ENCODE assay signal across 28 mouse cellular contexts in genomic region chr10:76158009-76158408, GRCm38 (mm10). TPM values are rescaled to one million over a fixed set of nuclear protein-coding genes. Genes with fewer than 3 reads are reported as not detected.
DNase-seq lines count a peak whose midpoint lies in the region; ATAC-seq and TF ChIP-seq lines count a peak whose summit lies in the region.
"Had no signal": no experiment of that assay in that cellular context is flagged by ENCODE, and none has a peak within 500 bp of the region (broad histone marks: within the 10 kb centered on the region; RNA-seq: fewer than 3 reads in every experiment).

No protein-coding gene starts in this region.

- no peak overlapping the region for H3K9ac ChIP-seq in stomach, embryonic 16.5 days (ENCODE audit: low read length)
- H3K9ac ChIP-seq in stomach, postnatal 0 days (ENCODE audit: low read length) = no peak overlapping the region
- no peak overlapping the region for H3K9ac ChIP-seq in intestine, postnatal 0 days (ENCODE audit: low read depth, low read length)
- H3K9ac ChIP-seq: embryonic facial prominence, embryonic 12.5 days; forebrain, embryonic 13.5 days; forebrain, embryonic 15.5 days had no signal

- intact Hi-C loops in left cerebral cortex, postnatal 14 days (cut with DNase I) = no loop called here

- WGBS in stomach, embryonic 16.5 days = 33% methylated on average over 1 of the region's 1 CpGs
- 33% methylated on average over 1 of the region's 1 CpGs for WGBS in stomach, postnatal 0 days
- WGBS in intestine, postnatal 0 days = 11% methylated on average over 1 of the region's 1 CpGs
- 18% methylated on average over 1 of the region's 1 CpGs for WGBS in small intestine, adult 2 months

- no peaks in the 10 kb centered on the region for H3K27me3 ChIP-seq in stomach, embryonic 16.5 days (ENCODE audit: control insufficient read depth, insufficient read depth, low read length)
- no peaks in the 10 kb centered on the region for H3K27me3 ChIP-seq in stomach, postnatal 0 days (ENCODE audit: control insufficient read depth, insufficient read depth, low read length)
- H3K27me3 ChIP-seq in intestine, postnatal 0 days (replicated peaks; ENCODE audit: control insufficient read depth, insufficient read depth, low read length) = no peaks in the 10 kb centered on the region
- H3K27me3 ChIP-seq in small intestine, adult 2 months (ENCODE audit: control insufficient read depth, insufficient read depth, low read length) = no peaks in the 10 kb centered on the region
- H3K27me3 ChIP-seq: CH12.LX; embryonic facial prominence, embryonic 12.5 days; forebrain, embryonic 13.5 days; forebrain, embryonic 15.5 days had no signal

- peak; percentile 25; the same call in 1 of the 2 replicates for ATAC-seq in stomach, embryonic 16.5 days (ENCODE audit: insufficient read depth, low FRiP score)
- ATAC-seq in stomach, postnatal 0 days (ENCODE audit: low FRiP score, low TSS enrichment) = no peak
- peak; percentile 95 for ATAC-seq in intestine, postnatal 0 days
- ATAC-seq: activated CD4-positive, CD25-positive, alpha-beta regulatory T cell, adult 4 months; CD4-positive, CD25-positive, alpha-beta regulatory T cell, adult 4 months; forebrain, embryonic 13.5 days; forebrain, embryonic 15.5 days; Patski had no signal

- H3K36me3 ChIP-seq in stomach, embryonic 16.5 days (ENCODE audit: control insufficient read depth, insufficient read depth, low read length) = no peaks in the 10 kb centered on the region
- no peaks in the 10 kb centered on the region for H3K36me3 ChIP-seq in stomach, postnatal 0 days (ENCODE audit: control insufficient read depth, insufficient read depth, low read length)
- H3K36me3 ChIP-seq in intestine, postnatal 0 days (ENCODE audit: control insufficient read depth, insufficient read depth) = no peaks in the 10 kb centered on the region
- peaks cover 10% of the 10 kb centered on the region for H3K36me3 ChIP-seq in small intestine, adult 2 months (ENCODE audit: control insufficient read depth, insufficient read depth, low read length)
- H3K36me3 ChIP-seq: embryonic facial prominence, embryonic 10.5 days; embryonic facial prominence, embryonic 12.5 days; forebrain, embryonic 15.5 days; G1E had no signal

- no peak for DNase-seq in stomach, postnatal 0 days (ENCODE audit: low spot score)
- DNase-seq in left cerebral cortex, postnatal 14 days (ENCODE audit: low spot score in 2 of 2) = no peak
- DNase-seq in layer of hippocampus, postnatal 10 days (ENCODE audit: low spot score in 2 of 2) = no peak
- DNase-seq: adrenal gland, adult 8-10 months; adrenal gland, postnatal 14 days; adrenal gland, postnatal 36 days; B cell, adult 2 months; cerebellum, adult 11-12 months; cerebellum, adult 2 months; cerebellum, adult 9-10 months; cerebellum, postnatal 10 days; cerebellum, postnatal 25 days had no signal

- no peak overlapping the region for H3K4me3 ChIP-seq in stomach, embryonic 16.5 days (replicated peaks; ENCODE audit: low read length)
- no peak overlapping the region for H3K4me3 ChIP-seq in stomach, postnatal 0 days (ENCODE audit: low read depth, low read length)
- H3K4me3 ChIP-seq in intestine, postnatal 0 days (ENCODE audit: low read depth, low read length) = no peak overlapping the region
- H3K4me3 ChIP-seq in small intestine, adult 2 months (ENCODE audit: low read depth, low read length) = no peak overlapping the region
- H3K4me3 ChIP-seq: embryonic facial prominence, embryonic 10.5 days; embryonic facial prominence, embryonic 12.5 days; forebrain, embryonic 13.5 days; forebrain, embryonic 15.5 days had no signal

- TF ChIP-seq EP300 in stomach, postnatal 0 days (optimal IDR thresholded peaks at IDR 0.05) = no peak

- TF ChIP-seq POLR2A in small intestine, adult 2 months (IDR thresholded peaks at IDR 0.05; ENCODE audit: low read depth, low read length) = no peak

- H3K27ac ChIP-seq in stomach, embryonic 16.5 days (ENCODE audit: low read length) = no peak overlapping the region
- H3K27ac ChIP-seq in stomach, postnatal 0 days (replicated peaks) = no peak overlapping the region
- H3K27ac ChIP-seq in intestine, postnatal 0 days (ENCODE audit: low read depth, low read length) = peak overlapping the region; percentile 80
- peak overlapping the region; percentile 95 for H3K27ac ChIP-seq in small intestine, adult 2 months (ENCODE audit: insufficient read depth, low read depth, low read length)
- H3K27ac ChIP-seq: embryonic facial prominence, embryonic 10.5 days; embryonic facial prominence, embryonic 12.5 days; forebrain, embryonic 13.5 days; forebrain, embryonic 15.5 days had no signal

- H3K4me1 ChIP-seq in stomach, embryonic 16.5 days (ENCODE audit: control insufficient read depth, insufficient read depth, low read length) = no peaks in the 10 kb centered on the region
- H3K4me1 ChIP-seq in stomach, postnatal 0 days (replicated peaks; ENCODE audit: control insufficient read depth, insufficient read depth) = no peaks in the 10 kb centered on the region
- H3K4me1 ChIP-seq in intestine, postnatal 0 days (replicated peaks; ENCODE audit: control insufficient read depth, insufficient read depth, low read length) = no peaks in the 10 kb centered on the region
- peaks cover 20% of the 10 kb centered on the region; the same call in 1 of the 2 replicates for H3K4me1 ChIP-seq in small intestine, adult 2 months (ENCODE audit: control insufficient read depth, insufficient read depth, insufficient read length, low read length)
- H3K4me1 ChIP-seq: embryonic facial prominence, embryonic 10.5 days; embryonic facial prominence, embryonic 12.5 days; forebrain, embryonic 13.5 days; forebrain, embryonic 15.5 days had no signal

- H3K4me2 ChIP-seq in stomach, embryonic 16.5 days (ENCODE audit: low read depth, low read length) = no peak overlapping the region
- no peak overlapping the region for H3K4me2 ChIP-seq in stomach, postnatal 0 days (replicated peaks; ENCODE audit: low read depth)
- peak overlapping the region; percentile 44 for H3K4me2 ChIP-seq in intestine, postnatal 0 days (replicated peaks; ENCODE audit: low read depth)
- H3K4me2 ChIP-seq: embryonic facial prominence, embryonic 12.5 days; forebrain, embryonic 13.5 days; forebrain, embryonic 15.5 days had no signal

- H3K9me3 ChIP-seq in stomach, embryonic 16.5 days (replicated peaks; ENCODE audit: control insufficient read depth, low read length) = no peaks in the 10 kb centered on the region
- no peaks in the 10 kb centered on the region for H3K9me3 ChIP-seq in stomach, postnatal 0 days (ENCODE audit: control insufficient read depth, low read length)
- no peaks in the 10 kb centered on the region for H3K9me3 ChIP-seq in intestine, postnatal 0 days (ENCODE audit: control insufficient read depth)
- H3K9me3 ChIP-seq: embryonic facial prominence, embryonic 10.5 days; embryonic facial prominence, embryonic 12.5 days; forebrain, embryonic 13.5 days; forebrain, embryonic 15.5 days; G1E had no signal

- no peak for TF ChIP-seq CTCF in stomach, postnatal 0 days (IDR thresholded peaks at IDR 0.05; ENCODE audit: low read depth)
- peak; percentile 17; the same call in 1 of the 2 replicates for TF ChIP-seq CTCF in intestine, postnatal 0 days (IDR thresholded peaks at IDR 0.05; ENCODE audit: low read depth)
- TF ChIP-seq CTCF in small intestine, adult 2 months (IDR thresholded peaks at IDR 0.05; ENCODE audit: extremely low read depth, insufficient read length, insufficient replicate concordance, low read depth, low read length) = no peak

RNA-seq across cellular contexts. Expression of gene Slc5a4a, which starts 10.8 kb away (rescaled TPM):
- not detected in 2 replicates for polyA plus RNA-seq in stomach, embryonic 16.5 days (2015; fragmentation: Nextera tagmentation; extraction: Ambion mirVana)
- polyA plus RNA-seq in stomach, postnatal 0 days (2015; fragmentation: Nextera tagmentation; extraction: Ambion mirVana) = not detected in 2 replicates
- 0.31 and 0.39 TPM in 2 replicates for polyA plus RNA-seq in intestine, postnatal 0 days (2015; fragmentation: Nextera tagmentation; extraction: Ambion mirVana)
- 4.6 and 51.9 TPM in 2 replicates for polyA plus RNA-seq in small intestine, adult 2 months (2012; rRNA removed)
- not detected for total RNA-seq in left cerebral cortex, postnatal 14 days (2021)
- not detected for total RNA-seq in layer of hippocampus, postnatal 10 days (2021)
- total RNA-seq: adrenal gland, adult 18-20 months; adrenal gland, adult 8-10 months; adrenal gland, postnatal 14 days; adrenal gland, postnatal 36 days; CH12.LX; G1E had no signal
- polyA plus RNA-seq: activated CD4-positive, CD25-positive, alpha-beta regulatory T cell, adult 4 months; CD4-positive, CD25-positive, alpha-beta regulatory T cell, adult 4 months; cerebellum, adult 2 months; cortical plate, adult 2 months; embryonic facial prominence, embryonic 10.5 days; embryonic facial prominence, embryonic 12.5 days; embryonic facial prominence, embryonic 14.5 days; forebrain, embryonic 11.5 days; forebrain, embryonic 15.5 days; G1E; Patski had no signal

RNA-seq across cellular contexts. Expression of gene Slc5a4b, which starts 47.2 kb away (rescaled TPM):
- 0.15 TPM in 1 of 2 replicates, not detected in the other for polyA plus RNA-seq in stomach, embryonic 16.5 days (2015; fragmentation: Nextera tagmentation; extraction: Ambion mirVana)
- polyA plus RNA-seq in stomach, postnatal 0 days (2015; fragmentation: Nextera tagmentation; extraction: Ambion mirVana) = 0.04 and 0.06 TPM in 2 replicates
- polyA plus RNA-seq in intestine, postnatal 0 days (2015; fragmentation: Nextera tagmentation; extraction: Ambion mirVana) = 1.7 and 2.2 TPM in 2 replicates
- polyA plus RNA-seq in small intestine, adult 2 months (2012; rRNA removed) = 3.2 and 53.8 TPM in 2 replicates
- total RNA-seq in left cerebral cortex, postnatal 14 days (2021) = not detected
- total RNA-seq in layer of hippocampus, postnatal 10 days (2021) = under 1 TPM in 1 of 2 experiments, not detected in 1; 0.09 TPM
- total RNA-seq: adrenal gland, adult 18-20 months; adrenal gland, adult 8-10 months; adrenal gland, postnatal 14 days; adrenal gland, postnatal 36 days; CH12.LX; G1E had no signal
- polyA plus RNA-seq: activated CD4-positive, CD25-positive, alpha-beta regulatory T cell, adult 4 months; cerebellum, adult 2 months; cortical plate, adult 2 months; embryonic facial prominence, embryonic 10.5 days; embryonic facial prominence, embryonic 14.5 days; forebrain, embryonic 11.5 days; forebrain, embryonic 13.5 days; forebrain, embryonic 15.5 days; G1E; Patski had no signal

Comparison
In these comparisons a context has a peak if more than half of its experiments do, and no peak if none do; other contexts are left out.
1. H3K27ac ChIP-seq: peak in intestine, postnatal 0 days (single experiment) and small intestine, adult 2 months (single experiment); none in stomach, embryonic 16.5 days (single experiment) and stomach, postnatal 0 days (single experiment).